Mouse (Mus musculus): ENCODE data around the gene Isl1.

Isl1 gene

GRCm38 (mm10) chr13:116309584-116310462 lies at the start of gene Isl1:
TSS of gene Isl1 (minus strand) at chr13:116309689.
- in situ Hi-C loops (cut with MboI; ENCODE audit: low sequenced_read_pairs), result loop anchor here (25.0 kb wide), 1 partner anchor 402 kb away; no protein-coding TSS in a partner anchor

DNA sequence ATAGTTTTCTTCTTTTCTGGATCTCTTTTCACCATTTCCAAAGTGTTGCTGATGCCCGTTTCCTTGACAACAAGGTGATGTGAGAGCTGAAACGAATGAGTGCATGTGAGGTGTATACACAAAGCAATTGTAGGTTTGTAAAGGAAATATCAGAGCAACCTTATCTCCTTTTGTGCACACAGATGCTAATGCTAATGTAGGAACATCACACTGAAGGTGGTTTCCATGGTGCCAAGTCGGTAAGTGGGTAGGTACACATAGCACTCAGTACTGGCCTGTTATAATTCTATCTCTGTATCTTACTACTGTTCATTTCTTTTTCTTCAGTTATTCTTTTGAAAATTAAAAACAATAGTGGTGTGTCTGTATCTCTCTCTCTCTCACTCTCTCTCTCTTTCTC lies 26.3 kb upstream of the Isl1 start:
- in situ Hi-C loops (cut with MboI; ENCODE audit: low sequenced_read_pairs), result no loop called here

DNA sequence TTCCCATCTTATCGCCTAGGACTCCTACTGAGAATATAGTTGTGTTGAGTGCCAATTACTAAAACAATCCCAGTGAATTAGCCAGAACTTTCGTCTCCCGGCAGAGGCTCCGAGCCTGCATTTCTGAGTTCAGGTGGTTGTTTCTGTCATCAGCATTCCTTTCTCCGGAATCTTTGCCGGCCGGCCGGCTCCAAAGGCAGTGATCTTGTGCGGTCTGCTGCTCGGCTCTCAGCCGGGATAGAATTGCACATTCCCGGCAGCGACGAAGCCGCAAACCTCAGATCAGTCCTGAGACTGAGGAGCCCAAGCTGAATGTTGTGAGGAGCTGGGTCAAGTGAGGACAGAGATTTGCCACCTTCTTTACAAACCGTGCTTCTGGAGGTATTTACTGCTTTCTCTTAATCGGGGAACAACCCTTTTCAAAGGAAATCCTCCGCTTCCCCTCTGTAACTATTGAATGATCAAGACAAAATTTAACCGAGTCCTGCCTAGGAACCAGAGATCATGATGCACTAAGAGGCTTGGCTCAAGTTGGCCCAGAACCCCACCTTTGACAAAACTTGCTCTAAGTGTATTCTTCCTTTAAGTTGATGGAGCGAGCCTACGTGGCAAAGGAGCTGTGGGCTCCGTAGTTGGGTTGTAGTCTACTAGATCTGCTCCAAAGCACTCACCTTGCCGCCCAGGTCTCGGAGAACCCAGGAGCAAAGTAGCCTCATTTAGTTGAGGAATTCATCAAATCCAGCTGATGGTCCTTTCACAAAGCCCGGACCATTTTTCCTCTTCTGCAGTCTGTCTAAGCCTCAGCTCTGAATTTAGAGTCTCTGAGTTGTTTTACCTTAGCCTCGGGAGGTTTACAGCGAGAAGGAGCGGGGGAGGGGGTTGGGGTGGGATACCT lies 4.4 kb upstream of the Isl1 start:
- in situ Hi-C loops (cut with MboI; ENCODE audit: low sequenced_read_pairs), result loop anchor here (25.0 kb wide), 1 partner anchor 398 kb away; no protein-coding TSS in a partner anchor

DNA sequence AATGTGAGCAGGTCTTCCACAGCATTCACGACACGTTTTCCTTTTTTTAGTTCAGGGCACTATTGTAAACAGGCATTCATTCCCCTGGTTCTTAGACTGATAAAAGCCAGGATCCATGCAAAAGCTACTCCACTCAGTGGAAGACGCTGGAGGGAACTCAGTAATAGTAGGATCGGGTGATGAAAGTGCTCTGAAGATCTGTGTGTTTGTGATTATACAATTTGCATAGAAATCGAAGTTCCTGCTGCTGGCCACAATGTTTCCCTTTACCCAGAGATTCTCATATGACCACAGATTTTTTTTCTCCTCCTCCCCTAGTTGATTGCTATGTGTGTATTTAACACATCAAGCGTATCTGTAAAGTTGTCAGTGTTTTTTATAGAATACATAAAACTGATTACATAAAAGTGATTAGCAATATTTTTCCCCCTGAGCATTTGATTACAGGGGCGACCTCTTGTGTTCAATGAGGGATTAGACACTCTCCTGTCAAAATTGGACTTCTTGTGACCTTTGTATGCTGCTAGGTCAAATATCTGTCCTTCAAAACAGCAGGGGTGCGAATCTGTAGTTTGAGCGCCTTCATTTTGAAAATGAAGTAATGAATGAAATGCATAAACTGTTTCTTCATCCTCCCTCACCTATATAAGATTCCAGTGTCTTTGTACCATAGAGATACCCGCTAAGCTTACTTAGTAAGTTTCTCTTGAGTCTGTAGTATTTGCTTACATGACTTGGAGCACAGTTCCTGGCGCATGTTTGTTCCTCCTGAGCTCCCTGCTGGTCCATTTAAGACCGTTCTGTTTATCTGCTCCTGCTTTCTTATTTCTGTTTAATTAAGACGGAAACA lies 2.6 kb upstream of the Isl1 start:
- in situ Hi-C loops (cut with MboI; ENCODE audit: low sequenced_read_pairs), result loop anchor here (25.0 kb wide), 1 partner anchor 400 kb away; no protein-coding TSS in a partner anchor

- in situ Hi-C loops (cut with MboI; ENCODE audit: low sequenced_read_pairs), result loop anchor here (25.0 kb wide), 1 partner anchor 401 kb away; no protein-coding TSS in a partner anchor
Observed at GRCm38 (mm10) chr13:116311011-116311410, 1.5 kb upstream of the Isl1 start.

DNA sequence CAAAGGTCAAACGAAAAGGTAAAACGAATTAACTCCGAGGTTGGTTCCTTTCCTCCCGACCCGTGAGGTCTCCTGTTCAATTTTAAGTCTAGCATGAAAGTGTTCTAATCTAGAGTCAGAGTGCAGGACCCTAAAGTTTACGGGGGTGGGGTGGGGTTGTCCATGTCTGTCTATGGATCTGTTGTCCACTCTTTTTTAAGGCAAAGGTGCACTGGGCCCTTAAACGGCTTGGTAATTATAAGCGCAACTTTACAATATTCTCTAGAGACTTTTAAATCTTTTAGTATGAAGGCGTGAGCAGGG lies 925 bp upstream of the Isl1 start:
- in situ Hi-C loops (cut with MboI; ENCODE audit: low sequenced_read_pairs), result loop anchor here (25.0 kb wide), 1 partner anchor 402 kb away; no protein-coding TSS in a partner anchor

DNA sequence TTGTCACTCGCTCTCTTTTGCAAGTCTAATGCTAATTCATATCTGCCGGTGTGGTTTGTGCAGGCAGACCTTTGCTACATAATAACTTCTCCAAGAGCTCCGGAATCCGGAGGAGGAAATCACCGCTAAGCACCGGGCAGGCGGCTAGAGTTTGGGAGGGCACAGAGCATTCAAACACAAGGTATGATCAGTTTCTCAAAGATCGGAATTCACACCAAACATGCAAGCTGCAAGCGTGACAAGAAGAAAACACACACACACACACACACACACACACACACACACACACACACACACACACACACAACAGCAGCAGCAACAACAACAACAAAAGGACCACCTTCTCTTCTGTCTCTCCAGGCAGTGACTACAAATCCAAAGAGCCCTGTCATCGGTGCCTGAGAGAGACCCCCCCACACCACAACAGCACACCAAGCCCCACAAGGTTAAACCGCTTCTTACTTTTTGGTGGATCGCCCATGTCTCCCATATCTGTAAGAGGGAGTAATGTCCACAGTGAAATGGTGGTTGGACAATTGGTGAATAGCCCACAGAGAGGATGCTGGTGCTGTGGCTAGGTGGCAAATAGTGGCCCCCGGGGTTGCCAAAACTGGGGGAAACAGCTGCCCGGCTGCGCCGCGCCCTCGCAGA lies 431 bp downstream of the Isl1 start:
- in situ Hi-C loops (cut with MboI; ENCODE audit: low sequenced_read_pairs), result loop anchor here (25.0 kb wide), 1 partner anchor 403 kb away; no protein-coding TSS in a partner anchor

DNA sequence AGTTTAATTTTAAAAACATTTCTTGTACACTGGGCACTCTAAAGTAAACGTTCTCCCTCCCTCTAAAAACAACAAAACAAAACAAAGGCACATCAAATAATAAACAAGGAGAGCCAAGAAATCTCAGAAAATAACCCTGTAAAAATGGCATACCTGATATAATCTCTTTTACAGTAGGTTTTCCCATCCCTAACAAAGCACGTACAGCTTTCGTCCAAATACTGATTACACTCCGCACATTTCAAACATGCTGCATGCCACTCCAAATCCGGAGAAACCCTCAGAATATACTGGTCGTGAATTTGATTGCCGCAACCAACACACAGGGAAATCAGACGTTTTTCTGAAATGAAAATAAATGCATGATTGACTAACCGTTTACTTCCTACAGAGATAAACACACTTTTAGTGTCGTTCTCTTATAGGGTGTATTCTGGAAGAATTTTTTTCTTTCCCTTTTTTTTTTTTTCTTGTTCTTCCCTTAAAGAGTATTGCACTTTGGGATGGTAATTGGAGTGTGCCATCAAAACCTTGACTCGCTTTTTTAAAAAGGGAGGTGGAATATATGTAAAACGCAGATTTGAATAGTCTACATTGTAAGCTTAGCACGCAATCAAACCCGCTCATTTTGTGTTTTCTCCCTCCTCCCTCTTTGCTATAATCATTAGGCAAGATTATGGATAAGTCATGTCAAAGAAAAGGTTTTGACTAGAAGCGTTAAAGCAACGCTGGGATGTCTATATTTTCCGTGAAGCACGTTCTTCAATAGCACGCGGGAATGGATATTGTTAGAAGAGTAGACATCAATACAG lies 1.2 kb downstream of the Isl1 start:
- in situ Hi-C loops (cut with MboI; ENCODE audit: low sequenced_read_pairs), result loop anchor here (25.0 kb wide), 1 partner anchor 404 kb away; no protein-coding TSS in a partner anchor

DNA sequence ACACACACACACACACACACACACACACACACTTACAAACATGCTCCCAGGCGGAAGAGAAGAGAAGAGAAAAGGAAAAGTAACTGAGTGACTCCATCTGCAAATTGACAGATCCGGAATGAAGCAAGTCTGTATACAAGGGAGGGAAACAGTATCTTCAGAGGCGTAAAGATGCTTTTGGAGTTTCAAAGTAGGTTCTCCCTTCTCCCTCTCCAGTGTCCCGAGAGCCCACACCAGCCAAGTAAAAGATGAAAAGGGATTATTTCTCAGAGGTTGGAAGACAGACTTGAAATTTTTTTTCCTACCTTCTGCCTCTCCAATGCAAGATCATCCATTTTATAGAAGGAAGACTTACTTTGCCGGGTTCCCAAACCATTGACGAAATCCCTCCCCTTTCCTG lies 2.9 kb downstream of the Isl1 start:
- in situ Hi-C loops (cut with MboI; ENCODE audit: low sequenced_read_pairs), result loop anchor here (25.0 kb wide), 1 partner anchor 406 kb away; no protein-coding TSS in a partner anchor

- in situ Hi-C loops (cut with MboI; ENCODE audit: low sequenced_read_pairs), result loop anchor here (25.0 kb wide), 1 partner anchor 407 kb away; no protein-coding TSS in a partner anchor
Observed at GRCm38 (mm10) chr13:116305721-116306120, 3.8 kb downstream of the Isl1 start.

DNA sequence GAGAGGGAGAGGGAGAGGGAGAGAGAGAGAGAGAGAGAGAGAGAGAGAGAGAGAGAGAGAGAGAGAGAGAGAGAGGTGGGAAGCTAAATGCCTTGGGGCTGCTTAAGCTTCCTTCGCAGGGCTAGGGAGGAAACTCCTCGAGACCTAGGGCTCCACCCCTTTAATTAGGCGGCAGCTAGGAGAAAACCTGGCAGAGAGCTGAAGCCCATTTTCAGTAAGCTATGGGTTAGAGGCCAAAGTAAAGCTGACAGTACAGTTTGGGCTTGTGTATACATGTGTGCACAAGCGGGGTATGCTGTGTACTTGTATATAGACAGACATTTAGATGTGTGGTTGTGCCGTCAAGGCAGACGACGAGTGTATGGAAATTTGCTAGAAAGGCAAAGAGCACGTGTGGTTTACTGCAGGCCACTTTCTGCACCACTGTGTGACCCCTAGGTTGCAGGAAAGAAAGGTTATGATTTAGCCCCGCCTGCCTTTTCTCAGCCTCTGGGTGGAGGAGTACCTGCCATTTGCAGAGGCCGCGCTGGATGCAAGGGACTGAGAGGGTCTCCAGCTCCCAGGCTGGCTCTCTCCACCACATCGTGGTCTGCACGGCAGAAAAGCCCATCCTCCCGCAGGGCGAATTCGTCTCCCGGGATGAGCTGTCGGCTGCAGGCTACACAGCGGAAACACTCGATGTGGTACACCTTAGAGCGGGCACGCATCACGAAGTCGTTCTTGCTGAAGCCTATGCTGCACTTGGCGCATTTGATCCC lies 4.6 kb downstream of the Isl1 start:
- in situ Hi-C loops (cut with MboI; ENCODE audit: low sequenced_read_pairs), result loop anchor here (25.0 kb wide), 1 partner anchor 407 kb away; no protein-coding TSS in a partner anchor

DNA sequence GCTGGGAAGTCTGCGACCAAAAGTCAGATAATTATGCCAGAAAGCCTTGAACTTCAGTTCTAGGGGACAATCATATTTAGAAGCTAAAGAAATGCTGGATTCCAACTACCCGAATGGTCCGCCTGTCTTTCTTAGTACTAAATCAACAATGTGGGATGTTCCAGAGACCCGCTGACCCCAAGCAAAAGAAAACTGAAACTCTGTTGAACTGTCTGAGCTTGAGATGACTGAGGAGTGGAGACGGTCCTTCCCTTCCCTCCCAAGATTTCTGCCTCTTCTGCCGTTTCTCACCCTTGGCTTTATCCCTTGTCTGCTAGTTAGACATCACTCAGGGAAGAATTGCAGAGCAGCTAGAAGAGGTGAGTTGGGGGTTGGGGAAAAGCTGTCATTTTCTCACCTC lies 5.7 kb downstream of the Isl1 start:
- in situ Hi-C loops (cut with MboI; ENCODE audit: low sequenced_read_pairs), result loop anchor here (25.0 kb wide), 1 partner anchor 409 kb away; no protein-coding TSS in a partner anchor

GRCm38 (mm10) chr13:116302861-116303260 lies 6.6 kb downstream of the Isl1 start:
- in situ Hi-C loops (cut with MboI; ENCODE audit: low sequenced_read_pairs), result loop anchor here (25.0 kb wide), 1 partner anchor 409 kb away; no protein-coding TSS in a partner anchor

DNA sequence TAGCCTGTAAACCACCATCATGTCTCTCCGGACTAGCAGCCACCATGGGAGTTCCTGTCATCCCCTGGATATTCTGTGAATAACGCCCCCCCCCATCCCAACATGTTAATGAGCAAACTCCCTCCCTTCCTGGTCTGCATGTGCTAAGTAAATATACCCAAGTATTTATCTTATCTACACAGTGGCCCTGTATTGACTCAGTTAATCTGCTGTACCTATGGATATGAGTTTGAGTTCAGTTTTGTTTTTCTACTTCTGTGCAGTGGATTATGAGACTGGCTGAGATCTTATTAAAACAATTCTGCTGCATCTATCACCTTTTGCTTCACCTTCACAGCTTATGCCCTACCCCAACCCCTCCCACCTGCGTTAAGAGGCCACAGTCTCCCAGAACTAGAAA lies 7.8 kb downstream of the Isl1 start:
- in situ Hi-C loops (cut with MboI; ENCODE audit: low sequenced_read_pairs), result loop anchor here (25.0 kb wide), 1 partner anchor 411 kb away; no protein-coding TSS in a partner anchor

GRCm38 (mm10) chr13:116299241-116299640 lies 10.2 kb downstream of the Isl1 start:
- in situ Hi-C loops (cut with MboI; ENCODE audit: low sequenced_read_pairs), result no loop called here

DNA sequence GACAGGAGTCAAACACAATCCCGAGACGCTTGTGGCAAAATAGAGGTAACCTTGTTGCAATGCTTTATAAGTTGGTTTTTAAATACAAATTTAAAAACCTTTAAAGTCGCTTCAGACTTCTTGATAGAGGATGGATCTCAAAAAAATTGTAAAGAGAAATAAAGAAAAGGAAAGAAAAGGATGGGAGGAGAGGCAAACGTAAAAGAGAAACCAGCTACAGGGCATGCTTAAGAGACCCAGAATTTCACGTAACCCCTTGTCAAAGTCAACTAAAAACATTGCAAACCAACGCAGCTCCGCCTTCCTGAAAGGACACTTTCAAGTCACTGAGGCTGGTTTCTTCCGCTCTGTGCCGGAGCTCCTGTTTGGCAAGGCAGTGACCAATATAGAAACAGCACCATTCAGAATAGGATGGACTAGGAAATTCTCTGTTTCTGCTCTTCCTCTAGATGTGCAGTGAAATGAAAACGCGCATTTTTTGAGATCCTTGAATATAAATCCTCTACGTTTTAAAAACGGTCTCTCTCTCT lies 10.8 kb downstream of the Isl1 start:
- in situ Hi-C loops (cut with MboI; ENCODE audit: low sequenced_read_pairs), result no loop called here

DNA sequence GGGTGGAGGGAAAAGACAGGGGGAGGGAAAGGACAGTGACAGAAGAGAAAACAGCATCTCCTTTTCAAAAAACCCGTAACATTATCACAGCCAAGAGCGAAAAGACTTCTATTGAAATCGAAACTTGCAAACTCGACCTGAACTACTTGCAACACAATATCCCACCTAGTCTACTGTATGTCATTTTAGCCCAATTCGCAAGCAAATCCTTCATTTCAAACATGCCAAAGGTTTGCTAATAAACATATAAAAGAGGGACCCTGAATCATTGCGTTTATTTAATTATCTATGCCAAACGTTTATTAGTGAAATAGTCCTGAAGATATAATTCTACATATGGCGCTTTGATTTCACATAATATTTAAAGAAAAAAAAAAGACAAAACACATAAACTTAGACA lies 11.5 kb downstream of the Isl1 start:
- in situ Hi-C loops (cut with MboI; ENCODE audit: low sequenced_read_pairs), result no loop called here

All from CH12F3 (cell line).